Mouse (Mus musculus) T-helper 1 cell (primary cell): ENCODE results near the gene Elovl5.

Experiments
- in situ Hi-C: fragments of 300-600 bp; cut with MboI, MseI; formaldehyde crosslinking; loops from one replicate; pipeline ENCODE4 v1.15.1; 2025; ENCODE audit warnings: high pct_unique_total_duplicates

Elovl5 gene

GRCm38 (mm10) chr9:77927431-77927830, 10.3 kb downstream of the Elovl5 start:
- in situ Hi-C loops: no loop called here

DNA sequence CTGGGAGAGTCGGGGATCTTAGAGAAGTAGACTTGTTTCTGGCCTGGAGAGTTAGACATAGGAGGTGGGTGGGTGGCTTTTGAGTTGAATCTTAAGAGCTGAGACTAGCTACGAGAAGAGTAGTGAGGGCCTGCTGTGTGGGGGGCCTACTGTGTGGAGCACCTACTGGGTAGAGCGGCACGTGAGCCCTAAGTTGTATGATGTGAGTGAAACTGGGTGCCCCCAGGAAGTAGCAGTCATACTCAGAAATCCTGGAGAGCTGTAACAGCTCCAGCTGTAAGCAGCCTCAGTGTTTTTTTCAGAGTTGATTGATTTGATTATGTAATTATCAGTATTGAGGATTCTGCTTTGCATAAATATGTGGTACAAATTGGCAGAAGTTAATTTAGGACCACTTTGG, 11.6 kb downstream of the Elovl5 start:
- in situ Hi-C loops: no loop called here

DNA sequence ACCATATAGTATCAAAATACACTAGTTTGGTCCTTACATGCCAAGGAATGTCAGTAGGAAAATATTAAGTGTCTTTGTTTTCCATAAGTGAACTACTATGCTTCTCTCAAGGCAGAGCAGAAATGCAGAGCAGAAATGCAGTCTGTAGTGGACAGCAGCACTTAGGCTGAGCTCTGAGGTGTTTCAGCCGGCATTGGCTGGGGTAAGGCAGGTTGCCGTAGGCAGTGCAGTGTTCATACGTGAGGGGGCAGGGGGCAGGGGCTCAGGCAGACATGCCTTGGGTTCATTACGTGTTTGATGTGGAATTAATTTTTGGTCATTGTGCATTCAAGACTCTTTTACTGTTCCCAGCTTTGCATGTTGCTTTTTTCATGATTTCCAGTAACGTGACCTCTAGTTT, 12.1 kb downstream of the Elovl5 start:
- in situ Hi-C loops: no loop called here

GRCm38 (mm10) chr9:77930036-77930859, 13.1 kb downstream of the Elovl5 start:
- in situ Hi-C loops: no loop called here

GRCm38 (mm10) chr9:77930860-77931184, 13.7 kb downstream of the Elovl5 start:
- in situ Hi-C loops: no loop called here

DNA sequence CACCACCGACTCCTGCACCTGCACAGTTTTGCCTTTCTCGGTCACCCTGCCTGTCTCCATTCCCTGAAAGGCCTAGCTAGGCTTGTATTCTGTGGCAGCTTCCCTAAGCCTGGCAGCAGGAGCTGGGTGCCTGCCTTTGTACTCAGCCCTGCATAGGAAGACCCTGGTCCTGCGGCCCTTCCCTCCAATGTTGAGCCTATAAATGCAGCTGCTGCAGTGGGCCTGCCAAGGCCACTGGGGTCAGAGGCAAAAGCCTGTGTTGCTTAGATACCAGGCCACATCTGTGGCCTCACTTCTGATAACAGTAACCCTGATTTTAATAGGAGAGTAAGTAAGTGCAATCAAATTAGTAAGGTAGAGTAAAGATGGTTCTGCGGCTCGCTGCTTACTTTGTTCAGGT, 14.6 kb downstream of the Elovl5 start:
- in situ Hi-C loops: no loop called here

DNA sequence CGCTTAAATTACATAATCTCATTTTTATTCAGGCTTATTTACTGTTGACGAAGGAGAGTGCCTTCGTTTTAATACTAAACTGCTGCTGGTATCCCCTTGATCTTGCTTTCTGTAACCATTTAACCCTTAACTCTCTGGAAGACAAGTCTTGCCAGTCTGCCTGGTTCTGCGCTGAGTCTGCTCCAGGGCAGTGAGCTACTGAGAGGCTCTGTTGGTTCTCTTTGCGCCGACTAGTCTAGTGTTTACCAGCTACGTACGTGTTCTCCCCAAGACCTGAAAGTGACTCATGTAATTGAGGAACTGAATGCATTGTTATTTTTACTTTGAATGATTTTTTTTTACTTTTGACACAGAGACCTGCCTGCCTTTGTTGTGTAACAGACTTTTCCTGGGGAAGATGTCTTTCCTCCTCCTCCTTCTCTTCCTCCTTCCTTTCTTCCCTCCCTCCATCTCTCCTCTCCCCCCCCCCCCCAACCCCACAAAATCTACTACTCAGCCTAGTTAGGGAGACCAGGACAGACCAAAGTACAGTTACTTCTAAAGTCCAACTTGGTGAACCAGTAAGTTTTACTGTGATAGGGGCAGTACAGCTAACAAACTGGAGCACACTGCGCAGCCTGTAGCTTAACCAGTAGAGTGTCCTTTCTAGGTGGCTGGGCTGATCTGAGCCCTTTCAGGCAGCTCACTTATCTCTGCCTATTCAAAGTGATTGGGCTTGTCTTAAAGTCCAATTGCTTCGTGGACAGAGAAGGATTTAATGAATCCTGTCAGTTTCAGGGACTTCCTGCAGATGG, 18.9 kb downstream of the Elovl5 start:
- in situ Hi-C loops: no loop called here

DNA sequence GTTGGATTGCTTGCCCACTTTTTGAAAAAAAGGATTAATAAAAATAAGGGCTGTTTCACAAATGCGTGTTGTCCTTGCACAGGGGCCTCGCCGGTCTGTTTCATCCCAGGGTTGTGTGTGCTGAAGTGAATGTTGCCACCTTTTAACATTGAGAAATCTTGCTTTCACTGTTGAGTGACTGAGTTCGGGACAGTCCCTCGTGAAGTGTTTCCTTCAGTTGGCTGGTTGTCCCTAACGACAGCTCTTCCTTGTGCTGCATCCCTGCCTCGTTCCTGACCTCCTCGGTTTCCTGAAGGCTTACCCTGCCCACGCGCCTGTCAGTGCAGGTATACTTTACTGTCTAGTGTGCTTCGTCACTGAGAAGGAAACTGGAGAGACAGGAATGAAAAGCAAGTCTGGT, 20.7 kb downstream of the Elovl5 start:
- in situ Hi-C loops: no loop called here

GRCm38 (mm10) chr9:77938761-77939553, 21.8 kb downstream of the Elovl5 start:
- in situ Hi-C loops: no loop called here

GRCm38 (mm10) chr9:77939554-77939920, 22.4 kb downstream of the Elovl5 start:
- in situ Hi-C loops: no loop called here

GRCm38 (mm10) chr9:77941058-77941457, 23.9 kb downstream of the Elovl5 start:
- in situ Hi-C loops: no loop called here

DNA sequence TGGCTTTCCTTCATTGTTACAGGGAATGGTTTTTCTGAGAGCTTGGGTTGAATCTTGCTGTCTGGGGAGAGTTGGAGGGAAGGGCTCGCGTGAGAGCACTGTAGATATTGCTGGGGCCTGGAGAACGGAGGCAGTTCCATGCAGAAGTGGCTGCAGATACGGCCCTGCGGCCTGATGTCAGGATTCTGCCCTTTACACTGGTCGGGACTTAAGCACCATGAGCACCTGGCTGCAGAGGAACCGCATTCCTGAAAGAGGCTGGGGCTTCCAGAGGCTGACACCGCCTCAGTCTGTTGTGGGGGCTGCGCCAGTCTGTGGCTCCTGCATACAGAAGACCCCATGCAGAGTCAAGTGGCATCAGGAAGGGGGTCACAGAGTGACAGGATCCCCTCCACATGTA, 24.7 kb downstream of the Elovl5 start:
- in situ Hi-C loops: no loop called here

DNA sequence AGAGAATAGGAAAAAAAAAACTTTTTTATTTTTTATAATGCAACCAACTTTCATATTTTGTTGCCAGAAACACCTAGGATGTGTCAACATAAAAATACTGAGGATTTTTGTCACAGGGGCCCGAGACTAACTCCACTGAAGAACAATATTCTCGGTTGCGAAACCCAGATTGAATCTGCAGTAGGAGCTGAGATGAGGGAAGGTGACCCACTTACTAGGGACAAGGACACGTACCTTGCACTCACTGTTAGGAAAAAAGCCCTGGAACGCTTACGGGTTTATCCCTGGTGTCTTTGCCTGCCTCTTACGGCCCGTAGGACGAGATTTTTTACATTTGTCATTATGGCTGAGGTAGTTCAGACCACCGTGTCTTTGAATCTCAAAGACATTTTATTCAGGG, 25.2 kb downstream of the Elovl5 start:
- in situ Hi-C loops: no loop called here

- in situ Hi-C loops: no loop called here
Measured at GRCm38 (mm10) chr9:77943316-77943715, 26.2 kb downstream of the Elovl5 start.

DNA sequence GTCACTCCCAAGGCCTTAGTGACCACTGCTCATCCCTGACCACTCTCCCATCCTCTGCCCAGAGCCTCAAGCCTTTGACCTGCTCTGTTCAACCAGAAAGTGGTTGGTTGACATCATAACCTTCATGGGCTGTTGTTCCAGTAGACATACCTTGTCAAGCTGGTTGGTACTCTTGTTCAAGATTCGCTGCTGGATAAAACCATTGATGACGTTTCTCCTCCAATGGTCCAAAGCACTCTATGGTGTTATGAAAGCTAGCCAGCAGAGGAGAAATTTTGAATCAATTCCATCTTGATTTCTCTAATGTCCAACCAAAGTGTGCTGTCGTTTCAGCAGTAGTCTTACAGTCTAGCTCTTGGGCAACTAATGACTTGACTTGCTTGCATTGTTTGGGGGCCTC, 27.0 kb downstream of the Elovl5 start:
- in situ Hi-C loops: no loop called here

- in situ Hi-C loops: no loop called here
Measured at GRCm38 (mm10) chr9:77945792-77946666, 28.9 kb downstream of the Elovl5 start.

GRCm38 (mm10) chr9:77948214-77948613, 31.1 kb downstream of the Elovl5 start:
- in situ Hi-C loops: no loop called here

DNA sequence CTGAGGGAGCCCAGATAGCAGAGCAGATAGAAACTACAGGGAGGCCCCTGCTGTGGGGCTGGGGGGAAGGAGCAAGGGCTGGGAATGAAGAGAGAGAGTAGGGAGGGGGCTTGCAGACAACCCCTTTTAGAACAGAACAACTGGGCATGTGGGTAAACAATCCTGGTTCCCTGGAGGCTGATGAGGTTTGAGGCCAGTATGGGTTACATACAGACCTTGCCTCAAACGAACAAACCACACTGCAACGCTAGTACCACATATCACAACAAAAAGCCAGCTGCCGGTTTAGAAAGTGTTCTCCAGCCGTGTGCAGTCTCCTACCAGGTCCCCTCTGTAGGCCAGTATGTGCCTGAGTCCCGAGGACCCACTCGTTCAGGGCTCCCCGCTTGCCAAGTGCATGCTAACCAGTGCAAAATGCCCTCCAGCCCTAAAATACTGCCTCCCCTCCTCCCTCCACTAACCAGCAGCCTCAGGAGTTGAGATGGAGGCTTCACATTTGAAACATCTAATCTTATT, 32.6 kb downstream of the Elovl5 start:
- in situ Hi-C loops: no loop called here

DNA sequence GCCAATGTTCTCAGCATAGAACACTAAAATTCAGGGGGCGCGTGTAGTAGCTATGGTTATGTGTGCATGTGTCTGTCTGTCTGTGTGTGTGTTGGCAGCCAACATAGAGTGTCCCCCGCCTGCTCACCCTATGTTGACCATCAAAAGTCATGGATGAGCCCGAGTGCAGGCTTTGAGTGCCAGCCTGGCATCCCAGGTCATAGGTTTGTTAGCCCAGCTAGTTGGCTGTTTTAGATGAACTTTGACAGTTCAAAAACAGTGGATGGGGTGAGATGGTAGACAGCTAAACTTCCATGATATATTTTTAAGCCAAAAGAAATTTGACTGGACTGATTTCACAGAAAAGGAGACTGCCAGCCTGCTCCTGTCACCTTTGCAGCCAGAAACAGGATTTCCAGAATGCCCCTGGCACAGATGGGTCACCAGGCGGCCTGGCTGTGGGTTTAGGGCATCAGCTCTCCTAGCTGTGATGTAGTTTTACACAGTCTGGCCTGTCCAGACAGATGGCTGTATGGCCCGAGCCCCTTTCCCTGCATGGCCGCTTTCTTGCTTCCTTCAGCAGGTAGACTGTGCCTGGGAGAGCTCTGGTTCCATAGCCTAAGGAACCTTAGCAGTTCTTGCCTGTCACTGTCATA, 33.8 kb downstream of the Elovl5 start:
- in situ Hi-C loops: no loop called here

DNA sequence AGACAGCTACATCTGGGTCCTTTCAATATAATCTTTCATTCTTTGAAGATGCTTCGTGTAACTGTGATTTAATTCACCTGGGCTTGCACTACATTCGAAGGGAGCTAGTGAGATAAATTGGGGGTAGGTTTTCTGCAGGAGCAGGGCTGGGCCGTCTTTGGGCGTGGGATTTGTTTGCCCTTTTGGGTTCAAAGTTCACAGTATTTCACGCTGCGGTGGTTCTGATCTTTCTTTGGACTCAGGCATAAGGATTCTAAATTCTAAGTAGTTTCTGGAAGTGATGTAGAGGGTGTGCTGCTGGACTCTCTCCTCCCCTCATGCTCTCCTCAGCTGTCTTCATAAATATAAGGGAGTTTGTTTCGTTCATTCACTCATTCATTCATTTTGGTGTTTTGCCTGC, 34.8 kb downstream of the Elovl5 start:
- in situ Hi-C loops: no loop called here

- in situ Hi-C loops: no loop called here
Measured at GRCm38 (mm10) chr9:77953053-77953452, 35.9 kb downstream of the Elovl5 start.
